Mouse (Mus musculus) neural tube, embryonic 13.5 days (tissue): ENCODE measurements at regions not wholly inside any gene's neighbourhood (a gene's known extent, or its start where the extent isn't known, plus 50 kb on each side); places are given as distances from the start of the nearest gene placed in this dataset.

ENCODE experiments used
- ATAC-seq: fragments of 200-750 bp; cut with Nextera tagmentation; 2 replicates; pipeline ENCODE4 v1.8.0; 2017; ENCODE audit warnings: low read depth, mild to moderate bottlenecking, moderate TSS enrichment, moderate library complexity
- H3K27ac ChIP-seq: fragments of 300-500 bp; sonication (generic); replicated peaks from 2 replicates; pipeline ENCODE4 v1.5.1; 2015; ENCODE audit warnings: moderate library complexity, mild to moderate bottlenecking, inconsistent platforms
- H3K27me3 ChIP-seq: fragments of 300-500 bp; sonication (generic); 2 replicates; pipeline ENCODE4 v1.6.1; 2015; ENCODE audit warnings: mild to moderate bottlenecking, inconsistent platforms
- H3K36me3 ChIP-seq: fragments of 300-500 bp; sonication (generic); 2 replicates; pipeline ENCODE4 v1.6.1; 2015; ENCODE audit warnings: mild to moderate bottlenecking, inconsistent platforms
- H3K4me1 ChIP-seq: fragments of 300-500 bp; sonication (generic); replicated peaks from 2 replicates; pipeline ENCODE4 v1.6.1; 2015; ENCODE audit warnings: inconsistent platforms
- H3K4me2 ChIP-seq: fragments of 300-500 bp; sonication (generic); 2 replicates; pipeline ENCODE4 v1.6.1; 2015; ENCODE audit warnings: inconsistent platforms, mild to moderate bottlenecking, moderate library complexity
- H3K4me3 ChIP-seq: fragments of 300-500 bp; sonication (generic); 2 replicates; pipeline ENCODE4 v1.5.1; 2015; ENCODE audit warnings: mild to moderate bottlenecking, inconsistent platforms
- H3K9ac ChIP-seq: fragments of 300-500 bp; sonication (generic); 2 replicates; pipeline ENCODE4 v1.6.1; 2015; ENCODE audit warnings: moderate library complexity, mild to moderate bottlenecking, inconsistent platforms
- H3K9me3 ChIP-seq: fragments of 300-500 bp; sonication (generic); 2 replicates; pipeline ENCODE4 v1.6.1; 2016; ENCODE audit warnings: inconsistent platforms
- WGBS: fragments of 180-500 bp; shearing (Covaris S2); methylation state at CpG from one replicate; pipeline ENCODE4 v1.1.7; 2015; 5-methylcytosine and 5-hydroxymethylcytosine counted together

- no peak for ATAC-seq
- WGBS: 83% methylated on average over 8 of the region's 8 CpGs
These were observed 70.5 kb upstream of the Foxn2 start for GRCm38 (mm10) chr17:88369971-88370370.

DNA sequence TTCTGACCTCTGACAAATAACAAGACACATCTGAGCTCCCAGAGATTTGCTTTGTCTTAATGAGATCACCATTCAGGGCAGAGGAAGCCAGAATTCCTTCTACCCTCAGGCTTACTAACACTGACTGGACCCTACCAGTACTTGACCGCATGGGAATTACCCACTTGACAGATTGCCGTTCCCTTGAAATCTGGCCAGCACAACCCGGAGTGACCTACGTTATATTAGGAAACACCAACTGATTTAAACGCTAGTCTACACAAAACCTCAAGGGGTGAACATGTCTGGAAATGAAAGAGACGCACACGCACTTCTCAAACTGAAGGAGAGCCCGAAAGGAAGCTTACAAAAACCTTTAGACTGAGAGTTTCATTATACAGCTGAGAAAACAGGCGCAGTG is 69.8 kb upstream of the Foxn2 start:
- H3K4me1 ChIP-seq: no peaks in the 10 kb centered on the region
- no peak overlapping the region for H3K4me2 ChIP-seq
- no peak for ATAC-seq
- H3K9ac ChIP-seq: no peak overlapping the region
- no peaks in the 10 kb centered on the region for H3K36me3 ChIP-seq
- H3K4me3 ChIP-seq: no peak overlapping the region
- H3K9me3 ChIP-seq: 0 out of 2 replicates have a peak, but pooled peaks cover 3% of the 10 kb centered on the region
- no peaks in the 10 kb centered on the region for H3K27me3 ChIP-seq
- 83% methylated on average over 9 of the region's 9 CpGs for WGBS
- no peak overlapping the region for H3K27ac ChIP-seq

More at GRCm38 (mm10) chr17:88369971-88370370, 70.5 kb upstream of the Foxn2 start:
- Histone ChIP-seq H3K4me2 (no peak overlapping the region), H3K4me3 (no peak overlapping the region), H3K4me1 (no peaks in the 10 kb centered on the region), H3K27me3 (no peaks in the 10 kb centered on the region), H3K9ac (no peak overlapping the region), H3K36me3 (no peaks in the 10 kb centered on the region), H3K27ac (no peak overlapping the region), H3K9me3 (0 out of 2 replicates have a peak, but pooled peaks cover 3% of the 10 kb centered on the region)

DNA sequence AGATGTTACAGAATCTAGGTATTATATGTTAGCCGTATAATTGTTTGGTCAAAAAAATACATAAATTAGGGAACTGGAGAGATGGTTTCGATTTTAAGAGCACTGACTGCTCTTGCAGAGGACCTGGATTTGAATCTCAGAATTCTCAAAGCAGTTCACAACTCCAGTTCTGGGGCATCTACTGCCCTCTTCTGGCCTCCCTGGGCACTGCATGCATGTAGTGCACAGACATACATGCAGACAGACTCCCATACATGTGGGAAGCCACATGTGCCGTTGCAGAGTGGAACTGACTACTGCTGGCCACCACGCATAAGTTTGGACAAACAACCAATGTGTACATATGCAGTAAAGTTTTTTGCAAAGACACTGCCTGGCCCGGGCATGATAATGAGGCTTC is 62.0 kb upstream of the Foxn2 start:
- Histone ChIP-seq H3K4me1 (no peaks in the 10 kb centered on the region), H3K4me2 (no peak overlapping the region), H3K4me3 (no peak overlapping the region), H3K9ac (no peak overlapping the region), H3K27me3 (no peaks in the 10 kb centered on the region), H3K9me3 (0 out of 2 replicates have a peak, but pooled peaks cover 10% of the 10 kb centered on the region), H3K36me3 (no peaks in the 10 kb centered on the region), H3K27ac (no peak overlapping the region)
- 93% methylated on average over 5 of the region's 5 CpGs for WGBS
- ATAC-seq: no peak

DNA sequence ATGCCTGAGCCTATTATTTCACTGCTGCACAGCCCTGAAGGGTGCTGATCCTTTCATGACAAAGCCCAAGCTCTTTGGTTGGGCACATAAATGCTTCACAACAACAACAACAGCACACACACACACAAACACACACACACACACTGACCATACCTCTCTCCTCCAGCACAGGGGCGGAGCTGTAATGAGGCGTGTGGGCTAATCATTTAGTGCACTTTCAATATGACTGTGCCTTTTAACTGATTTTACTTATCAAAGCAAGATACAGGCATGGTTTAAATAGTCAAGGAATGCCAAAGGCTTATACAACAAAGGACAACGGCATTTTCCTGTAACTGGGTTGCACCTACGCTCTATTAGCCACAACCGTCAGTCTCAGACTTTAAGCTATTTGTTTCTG is 61.1 kb upstream of the Foxn2 start:
- Histone ChIP-seq H3K9ac (no peak overlapping the region), H3K9me3 (0 out of 2 replicates have a peak, but pooled peaks cover 7% of the 10 kb centered on the region), H3K4me3 (no peak overlapping the region), H3K27me3 (no peaks in the 10 kb centered on the region), H3K36me3 (no peaks in the 10 kb centered on the region), H3K4me2 (no peak overlapping the region), H3K27ac (no peak overlapping the region), H3K4me1 (no peaks in the 10 kb centered on the region)
- ATAC-seq: no peak
- 94% methylated on average over 5 of the region's 5 CpGs for WGBS

DNA sequence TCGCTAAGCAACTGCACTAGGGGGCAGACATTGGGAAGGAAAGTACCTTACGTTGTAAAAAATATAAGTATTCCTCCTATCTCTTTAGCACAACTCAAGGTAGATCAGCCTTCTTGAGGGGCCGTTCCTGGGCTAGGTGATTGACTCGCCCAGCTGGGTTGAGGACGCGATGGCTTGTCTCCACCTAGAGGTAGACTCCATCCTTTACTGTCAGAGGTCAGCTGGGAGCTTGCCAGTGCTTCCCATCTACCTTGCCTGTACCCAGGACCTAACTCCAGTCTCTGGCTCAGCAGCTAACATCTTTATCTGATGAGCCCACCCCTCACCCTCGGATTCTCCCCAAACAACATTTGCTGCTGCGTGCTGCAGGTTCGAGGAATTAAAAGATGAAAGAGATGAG is 59.4 kb upstream of the Foxn2 start:
- no peak for ATAC-seq
- no peak overlapping the region for H3K27ac ChIP-seq
- H3K4me2 ChIP-seq: no peak overlapping the region
- H3K4me3 ChIP-seq: no peak overlapping the region
- H3K27me3 ChIP-seq: no peaks in the 10 kb centered on the region
- no peak overlapping the region for H3K9ac ChIP-seq
- no peaks in the 10 kb centered on the region for H3K36me3 ChIP-seq
- WGBS: 60% methylated on average over 9 of the region's 9 CpGs
- 0 out of 2 replicates have a peak, but pooled peaks cover 7% of the 10 kb centered on the region for H3K9me3 ChIP-seq
- H3K4me1 ChIP-seq: no peaks in the 10 kb centered on the region

- Histone ChIP-seq H3K36me3 (no peaks in the 10 kb centered on the region), H3K9ac (no peak overlapping the region), H3K27ac (no peak overlapping the region), H3K9me3 (0 out of 2 replicates have a peak, but pooled peaks cover 1% of the 10 kb centered on the region), H3K4me3 (no peak overlapping the region), H3K4me1 (peaks cover 2% of the 10 kb centered on the region; the same call in 1 of the 2 replicates), H3K4me2 (no peak overlapping the region), H3K27me3 (no peaks in the 10 kb centered on the region)
- no peak for ATAC-seq
- 78% methylated on average over 4 of the region's 4 CpGs for WGBS
These were observed 57.1 kb upstream of the Foxn2 start for GRCm38 (mm10) chr17:88383447-88383846.

- H3K36me3 ChIP-seq: no peaks in the 10 kb centered on the region
- ATAC-seq: no peak
- no peak overlapping the region for H3K9ac ChIP-seq
- no peaks in the 10 kb centered on the region for H3K27me3 ChIP-seq
- no peak overlapping the region for H3K4me2 ChIP-seq
- no peak overlapping the region for H3K27ac ChIP-seq
- peaks cover 5% of the 10 kb centered on the region; the same call in 1 of the 2 replicates for H3K4me1 ChIP-seq
- no peak overlapping the region for H3K4me3 ChIP-seq
- 60% methylated on average over 15 of the region's 15 CpGs for WGBS
- no peaks in the 10 kb centered on the region for H3K9me3 ChIP-seq
These were observed 52.0 kb upstream of the Foxn2 start for GRCm38 (mm10) chr17:88388441-88388951.

DNA sequence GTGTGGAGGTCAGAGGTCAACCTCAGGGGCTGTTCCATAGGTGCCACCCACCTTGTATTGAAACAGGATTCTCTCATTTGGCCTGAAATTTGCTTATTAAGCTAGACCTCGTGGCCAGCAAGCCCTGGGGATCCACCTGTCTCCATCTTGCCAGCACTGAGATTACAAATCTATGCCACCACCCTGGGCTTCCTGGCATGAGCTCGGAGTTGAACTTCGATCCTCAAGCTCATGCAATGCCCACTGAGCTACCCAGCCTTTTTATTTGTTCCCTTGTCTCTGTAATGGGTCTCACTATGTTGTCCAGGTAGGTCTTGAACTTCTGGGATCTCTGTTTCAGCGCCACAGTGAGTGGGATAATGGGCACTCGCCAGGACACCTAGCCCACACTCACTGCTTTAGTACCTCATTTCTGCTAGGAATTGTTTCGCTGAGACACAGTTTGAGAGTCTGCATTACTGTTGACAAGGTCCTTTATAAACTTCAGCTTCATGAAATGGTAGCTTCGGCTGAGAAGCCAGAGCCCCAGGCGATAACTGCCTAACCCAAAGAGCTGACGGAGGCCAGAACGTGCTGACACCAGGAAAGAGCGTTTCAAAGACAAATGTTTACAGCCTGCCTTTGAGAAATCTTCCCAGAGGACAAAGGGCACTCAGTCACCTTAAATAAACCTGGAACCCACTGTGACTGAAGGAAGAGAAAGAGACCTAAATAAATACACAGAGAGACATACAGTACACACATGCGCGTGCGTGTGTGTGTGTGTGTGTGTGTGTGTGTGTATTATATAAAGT is 50.6 kb upstream of the Foxn2 start:
- Histone ChIP-seq H3K4me1 (peaks cover 5% of the 10 kb centered on the region; the same call in 1 of the 2 replicates), H3K4me2 (no peak overlapping the region), H3K9ac (no peak overlapping the region), H3K9me3 (no peaks in the 10 kb centered on the region), H3K27me3 (no peaks in the 10 kb centered on the region), H3K27ac (no peak overlapping the region), H3K36me3 (no peaks in the 10 kb centered on the region), H3K4me3 (no peak overlapping the region)
- 57% methylated on average over 14 of the region's 14 CpGs for WGBS
- ATAC-seq: no peak
